Mouse (Mus musculus) stomach, postnatal 0 days (tissue): ENCODE data around the gene 6430628N08Rik.

Source experiments
- CTCF ChIP-seq: IDR thresholded peaks from 2 replicates; pipeline ENCODE4 v1.5.1; 2016; ENCODE audit warnings: antibody characterized with exemption, low read depth, mild to moderate bottlenecking, moderate library complexity
- EP300 ChIP-seq: optimal IDR thresholded peaks from 2 replicates; pipeline ENCODE3; 2016; ENCODE audit warnings: antibody characterized with exemption

DNA sequence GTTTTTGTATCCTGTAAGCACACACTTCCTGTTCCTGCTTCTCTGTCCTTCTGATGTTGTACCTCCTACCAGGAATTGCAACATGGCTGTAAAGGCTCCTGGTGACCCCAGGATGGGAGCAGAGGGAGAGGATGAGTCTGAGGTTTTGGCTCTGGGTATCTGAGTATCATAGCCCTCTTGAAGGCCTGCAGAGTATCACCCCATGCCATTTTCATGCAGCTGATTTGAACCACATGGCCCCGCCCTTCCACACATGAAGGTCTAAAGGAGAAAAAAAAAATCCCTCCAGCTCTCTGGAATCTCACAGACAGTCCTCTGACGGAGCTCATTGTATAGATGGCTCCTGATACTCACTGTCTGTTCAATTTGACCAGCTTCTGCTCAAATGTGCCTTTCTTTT, 40.4 kb upstream of the 6430628N08Rik start:
- TF ChIP-seq CTCF (no peak), EP300 (no peak)
